Mouse (Mus musculus): ENCODE measurements around the gene 9130019O22Rik.
"Not testable (repeated sequence)": the region's sequence is repeated elsewhere in the genome, so short reads cannot be mapped to it uniquely, and the experiment has no call there.

9130019O22Rik gene

GRCm38 (mm10) chr7:127341861-127342260 is 45.1 kb downstream of the 9130019O22Rik start:
- not testable (repeated sequence) for DNase-seq (ENCODE audit: low read depth, low spot score)

GRCm38 (mm10) chr7:127341356-127341755 is 45.6 kb downstream of the 9130019O22Rik start:
- DNase-seq (ENCODE audit: low read depth, low spot score), result no peak

- DNase-seq (ENCODE audit: low read depth, low spot score), result no peak
Observed at GRCm38 (mm10) chr7:127337636-127338035, 49.3 kb downstream of the 9130019O22Rik start.

GRCm38 (mm10) chr7:127335604-127336003 is 51.4 kb downstream of the 9130019O22Rik start:
- DNase-seq (ENCODE audit: low read depth, low spot score), result no peak

GRCm38 (mm10) chr7:127333240-127333639 is 53.7 kb downstream of the 9130019O22Rik start:
- DNase-seq (ENCODE audit: low read depth, low spot score), result no peak
